Mouse (Mus musculus) forebrain, embryonic 12.5 days (tissue): ENCODE results near the gene Zfp27. TPM values are rescaled to one million over a fixed set of nuclear protein-coding genes. Genes with fewer than 3 reads are reported as not detected.
A peak's percentile ranks its signal among the peaks of the same experiment; 100 is the strongest.

Experiments used
- ATAC-seq: fragments of 200-750 bp; cut with Nextera tagmentation; 2 replicates; pipeline ENCODE4 v1.8.0; 2017; ENCODE audit warnings: moderate TSS enrichment; ENCODE audit not compliant: low FRiP score
- H3K27ac ChIP-seq: fragments of 300-500 bp; sonication (generic); 2 replicates; pipeline ENCODE4 v1.5.1; 2016; ENCODE audit warnings: mild to moderate bottlenecking
- H3K27me3 ChIP-seq: fragments of 300-500 bp; sonication (generic); 2 replicates; pipeline ENCODE4 v1.6.1; 2016; ENCODE audit warnings: mild to moderate bottlenecking
- H3K36me3 ChIP-seq: fragments of 300-500 bp; sonication (generic); replicated peaks from 2 replicates; pipeline ENCODE4 v1.6.1; 2016; ENCODE audit warnings: mild to moderate bottlenecking
- H3K4me1 ChIP-seq: fragments of 300-500 bp; sonication (generic); 2 replicates; pipeline ENCODE4 v1.6.1; 2016
- H3K4me2 ChIP-seq: fragments of 300-500 bp; sonication (generic); 2 replicates; pipeline ENCODE4 v1.6.1; 2016; ENCODE audit warnings: mild to moderate bottlenecking, moderate library complexity
- H3K4me3 ChIP-seq: fragments of 300-500 bp; sonication (generic); replicated peaks from 2 replicates; pipeline ENCODE4 v1.5.1; 2016; ENCODE audit warnings: mild to moderate bottlenecking
- H3K9ac ChIP-seq: fragments of 300-500 bp; sonication (generic); 2 replicates; pipeline ENCODE4 v1.6.1; 2016; ENCODE audit warnings: mild to moderate bottlenecking
- H3K9me3 ChIP-seq: fragments of 300-500 bp; sonication (generic); 2 replicates; pipeline ENCODE4 v1.6.1; 2016
- WGBS: fragments of 180-500 bp; shearing (Covaris S2); methylation state at CpG from one replicate; pipeline ENCODE4 v1.1.7; 2016; 5-methylcytosine and 5-hydroxymethylcytosine counted together
- polyA plus RNA-seq: library from polyadenylated mRNA; unstranded; fragments of >200 nt; fragmentation: Nextera tagmentation; extraction: Ambion mirVana; gene quantifications from 2 replicates; pipeline ENCODE4 v1.2.1, GENCODE M21; 2016

The Zfp27 gene
- polyA plus RNA-seq, result 13.4 and 15.1 TPM in 2 replicates

GRCm38 (mm10) chr7:29905966-29906681 is at the start of gene Zfp27:
Zfp27 (minus strand) TSS chr7:29906572.
- Histone ChIP-seq H3K4me3 (peak within 1 kb of the TSS; percentile 58), H3K4me2 (peak within 1 kb of the TSS; percentile 57), H3K9me3 (no peaks in the 10 kb centered on the region), H3K27me3 (no peaks in the 10 kb centered on the region), H3K4me1 (peaks cover 27% of the 10 kb centered on the region), H3K9ac (peak within 1 kb of the TSS; percentile 71), H3K27ac (peak within 1 kb of the TSS; percentile 97), H3K36me3 (peaks cover 16% of the 10 kb centered on the region)
- under 1% methylated on average over 22 of the region's 22 CpGs for WGBS
- peak; percentile 88 for ATAC-seq

- H3K9ac ChIP-seq, result no peak overlapping the region
- H3K27me3 ChIP-seq, result no peaks in the 10 kb centered on the region
- ATAC-seq, result no peak
- H3K36me3 ChIP-seq, result peaks cover 15% of the 10 kb centered on the region; the same call in 1 of the 2 replicates
- no peak overlapping the region for H3K4me3 ChIP-seq
- H3K27ac ChIP-seq, result no peak overlapping the region
- no peaks in the 10 kb centered on the region for H3K9me3 ChIP-seq
- WGBS, result 19% methylated on average over 4 of the region's 4 CpGs
- peak overlapping the region; percentile 67; the same call in 1 of the 2 replicates for H3K4me2 ChIP-seq
- H3K4me1 ChIP-seq, result peaks cover 8% of the 10 kb centered on the region
Measured at GRCm38 (mm10) chr7:29954731-29955130, 48.4 kb upstream of the Zfp27 start.

DNA sequence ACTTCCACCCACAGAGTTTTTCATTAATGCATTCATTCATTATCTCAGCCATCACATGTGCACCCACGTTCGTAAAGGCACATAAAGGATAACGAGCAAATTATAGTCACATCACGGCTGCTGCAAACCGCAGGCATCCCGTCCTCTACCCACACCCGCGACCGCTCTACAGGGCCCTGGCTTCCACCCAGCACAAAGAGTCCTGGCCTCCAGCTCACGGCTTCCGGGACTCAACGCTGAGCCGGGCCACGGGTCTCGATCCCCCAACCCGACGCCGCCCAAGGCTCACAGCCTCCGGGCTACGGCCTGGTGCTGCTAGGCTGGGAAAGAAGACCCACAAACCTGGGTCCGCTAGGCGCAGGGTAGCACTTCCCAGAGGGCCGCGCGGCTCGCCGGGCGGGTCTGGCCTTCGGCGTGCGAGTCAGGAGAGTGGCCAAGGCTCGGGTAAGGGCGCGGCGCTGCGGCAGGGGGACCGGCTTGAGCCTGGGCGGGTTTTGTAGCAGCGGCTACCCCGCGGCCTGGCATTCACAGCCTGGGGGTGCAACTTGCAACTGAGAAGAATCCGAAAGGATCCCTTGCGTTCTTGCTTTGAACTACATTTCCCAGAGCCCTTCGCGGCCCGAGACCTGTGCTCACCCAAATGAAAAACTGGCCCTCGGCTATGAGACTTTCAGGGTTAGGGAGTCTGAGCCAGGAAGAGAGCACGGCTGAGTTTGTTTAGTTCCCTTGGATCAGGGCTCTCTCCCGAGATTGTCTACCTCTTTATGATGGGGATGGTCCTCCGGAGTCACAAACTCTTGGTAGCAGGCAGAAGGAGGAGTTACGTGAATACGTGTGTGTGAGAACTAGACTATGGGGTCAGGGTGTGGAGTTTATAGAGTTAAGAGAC is 47.4 kb upstream of the Zfp27 start, which contains the start of gene Zfp74:
Gene Zfp74, minus strand, starts transcription at position 577 of the 889 bp plus-strand sequence.
- peak within 1 kb of the TSS; percentile 83 for H3K9ac ChIP-seq
- H3K9me3 ChIP-seq, result no peaks in the 10 kb centered on the region

DNA sequence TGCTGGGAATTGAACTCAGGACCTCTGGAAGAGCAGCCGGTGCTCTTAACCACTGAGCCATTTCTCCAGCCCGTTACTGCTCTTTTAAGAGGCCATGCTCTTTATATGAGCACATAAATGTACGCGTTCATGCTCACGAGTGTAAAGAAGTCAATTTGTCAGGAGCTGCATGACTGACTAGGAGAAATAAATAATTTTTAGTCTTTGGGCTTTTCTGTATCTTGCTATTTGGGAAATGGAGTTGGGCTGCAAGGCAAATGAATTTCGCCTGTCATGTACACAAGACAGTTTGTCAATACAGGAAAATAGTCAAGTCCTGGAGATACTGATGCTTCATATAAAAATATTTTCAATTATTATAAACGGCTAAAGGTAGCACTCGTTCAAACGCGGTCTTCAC is 46.7 kb upstream of the Zfp27 start:
- Histone ChIP-seq H3K27ac (peak overlapping the region; percentile 95), H3K4me2 (peak overlapping the region; percentile 67), H3K27me3 (no peaks in the 10 kb centered on the region), H3K4me3 (peak overlapping the region; percentile 60), H3K9me3 (no peaks in the 10 kb centered on the region), H3K36me3 (peaks cover 27% of the 10 kb centered on the region), H3K9ac (peak overlapping the region; percentile 83), H3K4me1 (peaks cover 8% of the 10 kb centered on the region)
- 52% methylated on average over 10 of the region's 10 CpGs for whole genome bisulfite sequencing
- ATAC-seq, result no peak

More for the DNA sequence above, 47.4 kb upstream of the Zfp27 start, which contains the start of gene Zfp74:
- peak within 1 kb of the TSS; percentile 67 for H3K4me2 ChIP-seq
- peaks cover 24% of the 10 kb centered on the region; the same call in 1 of the 2 replicates for H3K36me3 ChIP-seq
- 1% methylated on average over 52 of the region's 52 CpGs for WGBS
- H3K27ac ChIP-seq, result peak within 1 kb of the TSS; percentile 95
- peak within 1 kb of the TSS; percentile 60 for H3K4me3 ChIP-seq
- H3K4me1 ChIP-seq, result peaks cover 8% of the 10 kb centered on the region
- H3K27me3 ChIP-seq, result no peaks in the 10 kb centered on the region
- peak; percentile 94 for ATAC-seq

- Histone ChIP-seq H3K4me2 (no peak overlapping the region), H3K36me3 (peaks cover 33% of the 10 kb centered on the region), H3K27ac (no peak overlapping the region), H3K9ac (no peak overlapping the region), H3K4me1 (no peaks in the 10 kb centered on the region), H3K4me3 (no peak overlapping the region), H3K9me3 (no peaks in the 10 kb centered on the region), H3K27me3 (no peaks in the 10 kb centered on the region)
- ATAC-seq, result no peak
- 75% methylated on average over 2 of the region's 2 CpGs for WGBS
Measured at GRCm38 (mm10) chr7:29944201-29944600, 37.8 kb upstream of the Zfp27 start.

DNA sequence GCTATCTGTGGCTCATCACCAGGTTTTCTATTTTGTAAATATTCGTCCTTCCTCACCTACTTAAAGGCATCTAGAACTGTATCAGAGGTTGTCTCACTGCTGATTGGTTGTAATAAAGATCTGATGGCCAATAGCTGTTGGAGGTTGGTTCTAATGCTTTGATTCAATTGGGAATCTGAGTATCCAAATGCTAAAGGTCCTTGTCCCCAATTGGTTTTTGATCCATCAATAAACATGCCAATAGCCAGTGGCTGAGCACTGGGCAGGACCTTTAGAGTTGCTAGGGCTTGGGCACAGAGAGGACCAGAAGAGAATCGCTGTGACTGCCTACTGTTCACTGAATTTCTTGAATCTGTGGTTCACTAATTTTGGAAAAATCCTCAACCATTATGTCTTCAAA is 37.3 kb upstream of the Zfp27 start:
- Histone ChIP-seq H3K4me1 (no peaks in the 10 kb centered on the region), H3K9ac (no peak overlapping the region), H3K36me3 (peaks cover 30% of the 10 kb centered on the region), H3K27me3 (no peaks in the 10 kb centered on the region), H3K4me2 (no peak overlapping the region), H3K9me3 (no peaks in the 10 kb centered on the region), H3K4me3 (no peak overlapping the region), H3K27ac (no peak overlapping the region)
- ATAC-seq, result no peak
- 74% methylated on average over 2 of the region's 2 CpGs for WGBS

DNA sequence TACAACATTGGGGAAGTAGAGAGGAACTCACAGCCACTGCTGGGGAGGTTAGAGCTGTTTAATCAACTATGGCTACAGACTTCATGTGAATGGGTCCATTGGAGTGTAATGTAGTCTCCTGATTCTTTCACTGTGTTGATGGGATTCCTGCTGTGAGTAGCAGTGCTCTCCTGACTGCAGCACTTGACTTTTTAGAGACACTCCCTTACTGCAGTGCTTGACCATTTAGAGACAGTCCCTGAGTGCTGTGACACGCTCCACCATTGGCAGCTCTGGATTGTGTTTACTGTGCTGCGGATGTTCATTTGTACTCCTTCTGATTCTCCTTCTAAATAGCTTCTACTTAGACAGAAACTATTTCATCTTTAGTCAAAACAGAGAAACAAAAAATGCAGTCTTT is 36.4 kb upstream of the Zfp27 start:
- Histone ChIP-seq H3K4me1 (no peaks in the 10 kb centered on the region), H3K4me2 (no peak overlapping the region), H3K36me3 (peaks cover 27% of the 10 kb centered on the region), H3K9ac (no peak overlapping the region), H3K27ac (no peak overlapping the region), H3K4me3 (no peak overlapping the region), H3K27me3 (no peaks in the 10 kb centered on the region), H3K9me3 (no peaks in the 10 kb centered on the region)
- WGBS, result 46% methylated on average over 2 of the region's 2 CpGs
- no peak for ATAC-seq

- ATAC-seq, result no peak
- 91% methylated on average over 11 of the region's 11 CpGs for WGBS
- H3K36me3 ChIP-seq, result peaks cover 37% of the 10 kb centered on the region
Measured at GRCm38 (mm10) chr7:29941027-29941426, 34.7 kb upstream of the Zfp27 start.

GRCm38 (mm10) chr7:29938856-29939255 is 32.5 kb upstream of the Zfp27 start:
- Histone ChIP-seq H3K4me1 (no peaks in the 10 kb centered on the region), H3K4me2 (no peak overlapping the region), H3K36me3 (peaks cover 56% of the 10 kb centered on the region), H3K27ac (no peak overlapping the region), H3K4me3 (no peak overlapping the region), H3K9ac (no peak overlapping the region), H3K9me3 (no peaks in the 10 kb centered on the region), H3K27me3 (no peaks in the 10 kb centered on the region)
- 90% methylated on average over 6 of the region's 6 CpGs for WGBS
- no peak for ATAC-seq

More at GRCm38 (mm10) chr7:29941027-29941426, 34.7 kb upstream of the Zfp27 start:
- no peaks in the 10 kb centered on the region for H3K27me3 ChIP-seq
- no peaks in the 10 kb centered on the region for H3K9me3 ChIP-seq
- no peak overlapping the region for H3K27ac ChIP-seq
- H3K4me2 ChIP-seq, result no peak overlapping the region
- no peaks in the 10 kb centered on the region for H3K4me1 ChIP-seq
- H3K9ac ChIP-seq, result no peak overlapping the region
- no peak overlapping the region for H3K4me3 ChIP-seq

- Histone ChIP-seq H3K36me3 (no peaks in the 10 kb centered on the region), H3K4me1 (no peaks in the 10 kb centered on the region), H3K4me3 (no peak overlapping the region), H3K27me3 (no peaks in the 10 kb centered on the region), H3K27ac (no peak overlapping the region), H3K9ac (no peak overlapping the region), H3K9me3 (no peaks in the 10 kb centered on the region), H3K4me2 (no peak overlapping the region)
- 74% methylated on average over 2 of the region's 2 CpGs for WGBS
- ATAC-seq, result no peak
Measured at GRCm38 (mm10) chr7:29922780-29923179, 16.4 kb upstream of the Zfp27 start.

- Histone ChIP-seq H3K9ac (no peak overlapping the region), H3K36me3 (0 out of 2 replicates have a peak, but pooled peaks cover 10% of the 10 kb centered on the region), H3K27ac (no peak overlapping the region), H3K27me3 (no peaks in the 10 kb centered on the region), H3K4me3 (no peak overlapping the region), H3K9me3 (no peaks in the 10 kb centered on the region), H3K4me1 (no peaks in the 10 kb centered on the region), H3K4me2 (no peak overlapping the region)
- 89% methylated on average over 6 of the region's 6 CpGs for WGBS
- ATAC-seq, result no peak
Measured at GRCm38 (mm10) chr7:29921439-29922093, 15.2 kb upstream of the Zfp27 start.

DNA sequence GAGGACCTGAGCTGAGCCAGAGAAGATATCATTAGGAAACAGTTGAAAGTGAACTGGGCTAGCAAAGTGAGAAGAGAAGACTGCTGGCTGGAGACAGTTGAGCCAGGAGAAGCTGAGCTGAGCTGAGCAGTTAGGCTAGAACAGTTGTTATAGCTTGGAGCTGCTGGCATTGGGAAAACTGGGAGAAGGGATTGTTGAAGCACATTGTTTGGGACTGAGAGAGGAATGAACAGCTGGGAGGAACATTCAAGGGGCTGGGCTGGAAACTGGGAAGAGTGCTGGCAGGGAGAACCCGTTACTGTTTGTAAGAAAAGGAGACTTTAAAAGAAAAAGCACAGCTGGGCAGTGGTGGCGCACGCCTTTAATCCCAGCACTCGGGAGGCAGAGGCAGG is 11.7 kb upstream of the Zfp27 start:
- 86% methylated on average over 4 of the region's 4 CpGs for WGBS
- no peak for ATAC-seq
- Histone ChIP-seq H3K27me3 (no peaks in the 10 kb centered on the region), H3K9ac (no peak overlapping the region), H3K4me2 (no peak overlapping the region), H3K4me3 (no peak overlapping the region), H3K9me3 (no peaks in the 10 kb centered on the region), H3K36me3 (peaks cover 41% of the 10 kb centered on the region), H3K27ac (no peak overlapping the region), H3K4me1 (no peaks in the 10 kb centered on the region)
